ENCODE assay signal across 8 mouse cellular contexts in the genomic region with DNA sequence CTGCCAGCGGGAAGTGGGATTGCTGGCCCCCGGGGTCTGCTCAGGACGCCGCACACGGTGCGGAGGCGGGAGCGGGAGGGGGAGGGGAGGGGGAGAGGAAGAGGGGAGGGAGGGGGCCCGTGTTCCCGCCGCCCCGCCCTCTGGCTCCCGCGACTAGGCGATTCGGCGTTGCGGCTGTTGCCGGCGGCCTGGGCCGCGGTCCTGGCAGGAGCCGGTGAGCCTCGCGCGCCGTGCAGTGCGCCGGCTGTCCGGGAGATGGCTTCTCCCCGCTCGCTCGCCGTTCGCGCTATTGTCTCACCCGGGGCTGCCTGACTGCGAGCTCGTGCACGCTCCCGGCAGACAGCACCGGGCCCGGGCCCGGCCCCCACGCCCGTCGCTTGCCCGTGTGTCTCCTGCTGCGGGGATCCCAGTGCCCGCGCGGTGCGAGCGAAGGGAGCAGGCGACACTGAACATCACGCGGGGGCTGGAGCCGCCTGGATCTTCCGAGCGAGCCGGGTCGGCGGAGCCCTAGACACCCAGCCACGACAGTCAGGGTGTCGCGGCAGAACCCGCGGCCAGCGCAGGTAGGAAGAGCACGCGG. TPM values are rescaled to one million over a fixed set of nuclear protein-coding genes. Genes with fewer than 3 reads are reported as not detected.
A peak's percentile ranks its signal among the peaks of the same experiment; 100 is the strongest.
DNase-seq lines count a peak whose midpoint lies in the region; ATAC-seq and TF ChIP-seq lines count a peak whose summit lies in the region.

No protein-coding gene starts in this region.

- peak overlapping the region; percentile 100 for H3K9ac ChIP-seq in hindbrain, embryonic 14.5 days

- peak overlapping the region; percentile 96 for H3K4me3 ChIP-seq in hindbrain, embryonic 14.5 days (replicated peaks; ENCODE audit: low read length)
- peak overlapping the region; percentile 97 for H3K4me3 ChIP-seq in left cerebral cortex, adult 2 months

- peak; percentile 54 for TF ChIP-seq CTCF in left cerebral cortex, adult 2 months (IDR thresholded peaks at IDR 0.05)

- H3K27ac ChIP-seq in hindbrain, embryonic 14.5 days, result peak overlapping the region; percentile 97
- peak overlapping the region; percentile 94 for H3K27ac ChIP-seq in left cerebral cortex, adult 2 months

- peaks cover 35% of the 10 kb centered on the region for H3K4me1 ChIP-seq in hindbrain, embryonic 14.5 days (replicated peaks; ENCODE audit: control insufficient read depth, insufficient read depth, low read length)

- under 1% methylated on average over 57 of the region's 71 CpGs for WGBS in hindbrain, embryonic 14.5 days

- peak overlapping the region; percentile 87 for H3K4me2 ChIP-seq in hindbrain, embryonic 14.5 days (replicated peaks)

- intact Hi-C loops in left cerebral cortex, adult 2 months (cut with DNase I), result loop anchor here (2.0 to 10.0 kb wide), 3 partner anchors 25 to 319 kb away; a partner anchor contains a TSS

- H3K9me3 ChIP-seq in hindbrain, embryonic 14.5 days (ENCODE audit: control insufficient read depth, low read length), result no peaks in the 10 kb centered on the region

- H3K36me3 ChIP-seq in hindbrain, embryonic 14.5 days (replicated peaks; ENCODE audit: control insufficient read depth, insufficient read depth), result no peaks in the 10 kb centered on the region

- ATAC-seq in hindbrain, embryonic 14.5 days (ENCODE audit: low FRiP score), result peak; percentile 90

- peak; percentile 65 for DNase-seq in R1 (ENCODE audit: low read depth, low spot score)
- DNase-seq in cerebellum, postnatal 36 days, result peak; percentile 74 to 81
- peak; percentile 72 for DNase-seq in gastrocnemius, adult 18-20 months (ENCODE audit: low spot score)
- peak; percentile 77 for DNase-seq in hindbrain, embryonic 14.5 days (ENCODE audit: low spot score)
- peak; percentile 69 to 72 for DNase-seq in left cerebral cortex, adult 2 months (ENCODE audit: extremely low spot score in 1 of 2, low spot score in 2 of 2)
- peak; percentile 87 to 90 for DNase-seq in lung, postnatal 4 days
- DNase-seq in retina, postnatal 7 days (ENCODE audit: low read depth, low spot score), result peak; percentile 65
- peak; percentile 87 for DNase-seq in thymus, postnatal 4 days

- H3K27me3 ChIP-seq in hindbrain, embryonic 14.5 days (ENCODE audit: control insufficient read depth, insufficient read depth, low read length), result no peaks in the 10 kb centered on the region

RNA-seq across cellular contexts. Expression of a gene that starts 0.5 kb away (rescaled TPM):
- total RNA-seq in gastrocnemius, adult 18-20 months (2021), result 10 to 100 TPM in 1 of 2 experiments, 1 to 10 TPM in 1; 8.2 to 10.8 TPM
- polyA plus RNA-seq in hindbrain, embryonic 14.5 days (2014; fragmentation: Nextera tagmentation; extraction: Ambion mirVana), result 13.7 and 14.8 TPM in 2 replicates
- total RNA-seq in left cerebral cortex, adult 2 months (2021), result 10 to 100 TPM; 13.2 to 17.7 TPM

RNA-seq across cellular contexts. Expression of a gene that starts 15.6 kb away (rescaled TPM):
- total RNA-seq in gastrocnemius, adult 18-20 months (2021), result 10 to 100 TPM; 20.6 to 22.3 TPM
- 42.4 and 51.8 TPM in 2 replicates for polyA plus RNA-seq in hindbrain, embryonic 14.5 days (2014; fragmentation: Nextera tagmentation; extraction: Ambion mirVana)
- 10 to 100 TPM; 79.0 to 85.9 TPM for total RNA-seq in left cerebral cortex, adult 2 months (2021)

Comparison
In these comparisons a context has a peak if more than half of its experiments do, and no peak if none do; other contexts are left out.
1. Peak in every context shown above with its lines: DNase-seq, ATAC-seq, H3K4me3 ChIP-seq and H3K27ac ChIP-seq.